Mouse (Mus musculus): ENCODE measurements around the gene Prdm2.

The Prdm2 gene

DNA sequence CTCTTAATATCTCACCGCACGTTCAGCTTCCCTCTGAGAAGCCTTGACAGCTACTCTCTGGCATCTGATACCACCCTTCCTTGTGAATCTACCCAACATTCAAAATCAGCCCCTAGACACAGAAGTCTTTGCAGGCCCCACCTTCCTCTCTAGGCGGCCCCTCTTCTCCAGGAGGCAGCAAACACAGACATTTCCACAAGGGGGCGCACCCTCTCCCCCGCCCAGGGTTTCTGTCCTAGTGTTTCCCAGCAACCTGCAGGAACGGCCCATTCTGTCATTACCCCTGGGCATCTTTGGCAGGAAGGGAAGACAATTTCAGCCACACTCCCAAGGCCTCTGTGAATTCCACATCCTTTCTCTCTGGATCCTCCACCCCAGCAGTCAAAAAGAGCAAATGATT lies 99.8 kb downstream of the Prdm2 start:
- ATAC-seq (ENCODE audit: insufficient number of reproducible peaks, low FRiP score, low TSS enrichment) = peak; percentile 69; the same call in 1 of the 2 replicates

DNA sequence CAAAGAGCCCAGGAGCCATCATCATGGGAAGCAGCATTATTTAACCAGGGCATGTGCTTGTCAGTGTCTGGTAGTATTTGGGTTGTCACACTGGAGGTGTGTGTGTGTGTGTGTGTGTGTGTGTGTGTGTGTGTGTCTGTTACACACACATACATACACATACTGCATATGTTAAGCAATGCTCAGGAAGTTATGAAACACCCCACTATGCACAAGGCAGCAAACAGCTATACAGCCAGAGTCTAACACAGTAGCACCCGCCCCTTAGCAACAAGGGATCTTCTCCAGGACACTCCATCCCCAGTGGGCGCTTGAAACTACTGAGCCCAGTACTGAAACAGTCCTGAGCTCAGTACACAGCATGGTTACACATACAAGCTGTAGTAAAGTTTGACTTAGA lies 100.4 kb downstream of the Prdm2 start:
- no peak for ATAC-seq (ENCODE audit: insufficient number of reproducible peaks, low FRiP score, low TSS enrichment)

- ATAC-seq (ENCODE audit: insufficient number of reproducible peaks, low FRiP score, low TSS enrichment) = no peak
Observed at GRCm38 (mm10) chr4:143111872-143112271, 100.9 kb downstream of the Prdm2 start.

DNA sequence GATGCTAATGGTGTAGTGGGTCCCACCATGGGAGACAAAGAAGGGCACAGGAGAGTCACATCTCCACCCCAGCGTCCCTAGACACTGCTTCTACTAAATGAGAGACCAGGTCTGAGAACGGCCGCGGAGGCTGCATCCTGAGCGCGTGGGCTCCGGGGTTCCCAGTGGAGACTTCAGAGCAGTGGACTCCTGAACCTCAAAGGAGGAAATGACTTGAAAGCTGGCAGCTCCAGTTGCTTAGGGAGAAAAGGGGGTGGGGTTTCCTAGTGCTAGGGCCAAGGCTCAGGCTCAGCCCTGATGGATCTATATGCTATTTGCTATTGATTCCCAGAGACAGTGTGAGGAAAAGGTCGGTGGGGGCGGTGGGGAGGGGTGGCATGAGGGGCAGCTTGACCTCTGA lies 104.2 kb downstream of the Prdm2 start:
- no peak for ATAC-seq (ENCODE audit: insufficient number of reproducible peaks, low FRiP score, low TSS enrichment)

- no peak for ATAC-seq (ENCODE audit: insufficient number of reproducible peaks, low FRiP score, low TSS enrichment)
Observed at GRCm38 (mm10) chr4:143106971-143107370, 105.8 kb downstream of the Prdm2 start.

DNA sequence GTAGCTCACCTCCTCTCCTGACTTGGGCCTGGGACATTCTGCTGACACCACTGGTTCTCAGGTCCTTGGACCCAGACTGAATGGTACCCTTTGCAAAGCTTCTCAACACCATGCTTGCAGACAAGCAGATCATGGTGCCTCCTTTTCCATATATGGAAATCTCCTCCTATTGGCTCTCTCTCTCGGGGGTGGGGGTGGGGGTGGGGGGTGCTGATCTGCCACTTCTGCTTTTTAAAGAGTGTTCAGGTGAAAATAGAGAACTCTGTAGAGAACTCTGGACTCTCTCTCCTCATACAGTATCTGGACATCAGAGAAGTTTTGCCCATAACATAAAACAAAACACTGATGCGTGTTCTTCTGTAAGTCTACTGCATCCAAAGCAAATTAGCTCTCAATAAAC lies 106.2 kb downstream of the Prdm2 start:
- no peak for ATAC-seq (ENCODE audit: insufficient number of reproducible peaks, low FRiP score, low TSS enrichment)

- ATAC-seq (ENCODE audit: insufficient number of reproducible peaks, low FRiP score, low TSS enrichment) = no peak
Observed at GRCm38 (mm10) chr4:143104739-143105138, 108.1 kb downstream of the Prdm2 start.

GRCm38 (mm10) chr4:143103811-143104210 lies 109.0 kb downstream of the Prdm2 start:
- no peak for ATAC-seq (ENCODE audit: insufficient number of reproducible peaks, low FRiP score, low TSS enrichment)

- ATAC-seq (ENCODE audit: insufficient number of reproducible peaks, low FRiP score, low TSS enrichment) = no peak
Observed at GRCm38 (mm10) chr4:143100157-143100556, 112.6 kb downstream of the Prdm2 start.

- no peak for ATAC-seq (ENCODE audit: insufficient number of reproducible peaks, low FRiP score, low TSS enrichment)
Observed at GRCm38 (mm10) chr4:143099288-143100039, 113.3 kb downstream of the Prdm2 start.

- ATAC-seq (ENCODE audit: insufficient number of reproducible peaks, low FRiP score, low TSS enrichment) = no peak
Observed at GRCm38 (mm10) chr4:143092082-143092701, 120.6 kb downstream of the Prdm2 start.

- no peak for ATAC-seq (ENCODE audit: insufficient number of reproducible peaks, low FRiP score, low TSS enrichment)
Observed at GRCm38 (mm10) chr4:143090551-143090950, 122.2 kb downstream of the Prdm2 start.

- ATAC-seq (ENCODE audit: insufficient number of reproducible peaks, low FRiP score, low TSS enrichment) = no peak
Observed at GRCm38 (mm10) chr4:143074071-143074765, 138.6 kb downstream of the Prdm2 start.

DNA sequence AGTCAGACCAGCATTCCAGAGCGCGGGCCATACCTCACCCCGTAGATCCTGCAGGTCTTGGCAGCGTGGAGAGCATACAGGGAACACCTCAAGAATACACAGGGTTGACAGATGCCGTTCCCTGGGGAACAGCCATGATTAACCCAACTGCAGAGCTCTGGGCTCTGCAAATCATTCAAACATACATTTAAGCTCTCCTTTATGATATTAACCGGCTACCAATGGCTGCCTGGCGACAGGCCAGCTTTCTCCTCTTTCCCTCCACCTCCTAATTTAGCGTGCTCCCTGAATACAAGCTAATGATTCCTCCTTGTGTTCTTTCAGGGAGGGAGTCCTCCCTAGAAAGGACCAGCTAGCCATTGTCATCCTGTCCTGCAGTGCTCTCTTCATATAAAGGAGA lies 141.0 kb downstream of the Prdm2 start:
- no peak for ATAC-seq (ENCODE audit: insufficient number of reproducible peaks, low FRiP score, low TSS enrichment)

DNA sequence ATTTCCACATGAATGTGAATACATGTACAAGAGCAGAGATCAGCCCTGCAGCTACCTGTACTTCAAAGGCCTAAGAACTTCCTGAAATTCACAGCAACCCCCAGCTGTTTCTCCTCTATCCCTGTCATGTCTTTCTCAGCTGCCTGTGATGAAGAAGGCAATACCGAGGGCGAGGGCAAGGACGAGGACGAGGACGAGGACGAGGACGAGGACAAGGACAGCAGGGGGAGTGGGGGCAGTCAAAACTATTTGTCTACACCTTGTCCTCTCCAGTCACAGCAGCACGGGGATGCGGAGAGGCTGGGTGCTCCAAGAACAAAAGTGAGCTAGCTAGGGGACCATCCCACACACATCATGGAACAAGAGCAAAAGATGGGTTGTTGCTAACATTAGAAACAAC lies 145.8 kb downstream of the Prdm2 start:
- ATAC-seq (ENCODE audit: insufficient number of reproducible peaks, low FRiP score, low TSS enrichment) = no peak

GRCm38 (mm10) chr4:143058765-143059344 lies 153.9 kb downstream of the Prdm2 start:
- no peak for ATAC-seq (ENCODE audit: insufficient number of reproducible peaks, low FRiP score, low TSS enrichment)
